Mouse (Mus musculus): ENCODE measurements around the gene Vps9d1.
"Not testable (repeated sequence)": the region's sequence is repeated elsewhere in the genome, so short reads cannot be mapped to it uniquely, and the experiment has no call there.

Vps9d1 gene

DNA sequence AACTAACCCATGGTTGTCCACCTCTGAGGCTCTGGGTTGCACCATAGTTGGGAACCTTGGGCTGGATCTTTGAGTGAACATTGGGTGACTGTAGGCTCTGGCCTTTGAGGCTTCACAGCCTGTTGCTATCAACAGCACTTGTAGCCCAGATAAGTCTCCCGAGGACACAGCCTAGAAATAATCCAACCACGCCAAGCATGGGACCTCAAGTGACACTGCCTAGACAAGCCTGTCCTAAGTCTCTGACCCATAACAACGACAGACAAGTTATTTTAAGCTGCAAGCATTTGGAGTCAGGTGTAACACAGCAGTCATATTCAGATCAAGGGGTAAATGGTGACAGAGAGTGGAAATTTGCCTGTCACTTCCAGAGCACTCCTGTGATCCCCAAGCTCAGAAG is 38.7 kb downstream of the Vps9d1 start:
- DNase-seq (ENCODE audit: low spot score) = no peak

DNA sequence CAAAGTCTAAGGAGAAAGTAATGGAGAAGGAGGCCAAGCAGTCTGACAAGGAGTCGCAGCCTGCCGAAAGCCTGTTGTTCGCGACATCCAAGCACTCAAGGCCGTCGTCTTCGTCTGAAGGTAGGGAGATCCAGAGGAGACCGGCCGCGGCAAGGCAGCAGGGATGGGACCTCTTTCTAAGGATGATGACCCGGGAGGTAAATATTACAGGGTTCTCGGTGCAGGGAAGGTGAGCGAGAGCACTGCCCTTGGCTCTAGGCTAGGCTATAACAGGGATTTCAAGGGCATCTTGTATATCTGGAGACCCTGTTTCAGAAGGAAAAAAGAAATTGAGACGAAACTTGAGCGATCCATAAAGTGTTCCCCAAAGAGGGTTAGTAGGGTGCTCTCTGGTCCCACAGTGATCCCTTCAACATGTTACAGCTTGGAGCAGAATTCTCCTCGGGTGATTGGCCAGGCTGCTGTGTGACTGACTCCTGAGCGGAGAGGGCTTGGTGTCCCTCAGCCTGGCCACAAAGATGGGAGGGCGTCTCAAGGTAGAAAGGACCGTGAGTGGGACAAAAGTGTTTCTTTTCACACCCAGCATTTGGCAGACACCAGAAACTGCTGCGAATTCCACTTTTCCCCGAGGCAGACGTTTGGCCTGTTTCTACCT is 40.9 kb downstream of the Vps9d1 start:
- DNase-seq (ENCODE audit: low spot score) = no peak

DNA sequence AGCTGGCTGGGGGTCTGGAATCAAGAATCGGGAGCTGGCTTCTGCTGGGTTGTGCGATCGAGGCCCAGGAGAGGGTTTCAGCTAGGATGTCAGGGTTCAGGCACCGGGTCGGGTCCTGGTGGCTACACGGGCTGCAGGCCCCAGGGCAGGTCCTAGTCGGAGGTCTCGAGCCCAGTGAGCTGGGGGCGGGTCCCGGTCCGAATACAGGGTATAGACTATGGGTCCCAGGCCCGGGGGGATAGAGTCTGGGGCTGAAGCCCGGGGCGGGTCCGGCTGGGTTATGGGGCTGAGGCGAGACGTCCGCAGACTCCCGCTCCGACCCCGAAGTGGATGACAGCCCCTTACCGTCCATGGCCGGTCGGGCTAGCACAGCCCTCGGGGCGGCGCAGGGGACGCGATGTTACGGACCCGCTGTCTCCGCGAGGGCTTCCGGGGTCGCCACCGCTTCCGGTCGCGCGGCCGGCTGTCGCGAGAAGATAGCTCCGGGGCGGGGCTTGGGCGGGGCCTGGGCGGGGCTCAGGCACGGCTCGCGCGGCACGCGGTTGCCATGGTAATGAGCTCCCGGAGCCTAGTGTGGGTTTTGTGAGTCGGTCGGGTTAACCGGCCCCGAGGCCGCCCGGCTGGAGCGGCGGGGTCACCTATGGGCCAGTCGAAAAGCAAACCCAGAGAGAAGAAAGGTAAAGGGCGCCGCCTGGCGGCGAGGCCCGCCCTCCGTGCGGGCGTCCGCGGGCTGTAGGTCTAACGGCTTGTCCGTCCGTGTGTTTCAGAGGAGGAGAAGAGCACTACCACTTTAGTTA is 41.6 kb downstream of the Vps9d1 start, which contains the start of the genes Chmp1a and Spata33:
Gene Chmp1a (minus strand): TSS at position 443 of the 797 bp plus-strand sequence.
Gene Spata33 (plus strand): TSS at position 512 of the 797 bp plus-strand sequence.
- DNase-seq (ENCODE audit: low spot score) = peak; percentile 93

DNA sequence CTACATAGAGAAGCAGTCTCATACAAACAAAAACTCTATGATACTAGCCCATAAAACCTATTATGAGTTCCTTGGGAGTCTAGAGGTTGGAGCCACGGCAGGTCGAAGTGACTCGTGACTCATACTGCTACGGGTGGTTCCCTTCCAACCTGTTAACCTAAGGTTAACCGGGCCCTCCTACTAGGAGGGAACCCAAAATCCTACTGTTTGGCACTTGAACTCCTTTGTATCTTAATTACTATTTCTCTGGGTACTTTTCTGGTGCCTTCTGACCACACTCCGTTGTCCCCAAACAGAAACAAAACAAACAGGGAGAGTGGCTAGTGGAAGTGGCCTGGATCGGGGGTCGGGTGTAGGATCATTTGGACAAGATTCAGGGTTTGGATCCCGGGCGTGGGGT is 42.3 kb downstream of the Vps9d1 start:
- DNase-seq (ENCODE audit: low spot score) = no peak

DNA sequence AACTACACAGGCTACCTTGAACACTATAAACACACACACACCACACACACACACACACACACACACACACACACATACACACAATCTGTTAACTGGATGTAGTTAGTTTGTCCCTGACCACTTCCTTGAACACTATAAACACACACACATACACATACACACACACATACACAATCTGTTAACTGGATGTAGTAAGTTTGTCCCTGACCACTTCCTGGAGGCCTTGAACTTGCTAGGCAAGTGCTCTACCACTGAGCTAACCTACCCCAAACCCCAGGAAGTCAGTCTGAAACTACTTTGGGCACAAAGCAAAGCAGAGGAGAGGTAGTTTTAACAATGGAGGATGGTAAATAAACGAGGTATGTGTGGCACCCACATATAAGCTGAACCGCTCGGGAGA is 50.6 kb downstream of the Vps9d1 start:
- no peak for DNase-seq (ENCODE audit: low spot score)

DNA sequence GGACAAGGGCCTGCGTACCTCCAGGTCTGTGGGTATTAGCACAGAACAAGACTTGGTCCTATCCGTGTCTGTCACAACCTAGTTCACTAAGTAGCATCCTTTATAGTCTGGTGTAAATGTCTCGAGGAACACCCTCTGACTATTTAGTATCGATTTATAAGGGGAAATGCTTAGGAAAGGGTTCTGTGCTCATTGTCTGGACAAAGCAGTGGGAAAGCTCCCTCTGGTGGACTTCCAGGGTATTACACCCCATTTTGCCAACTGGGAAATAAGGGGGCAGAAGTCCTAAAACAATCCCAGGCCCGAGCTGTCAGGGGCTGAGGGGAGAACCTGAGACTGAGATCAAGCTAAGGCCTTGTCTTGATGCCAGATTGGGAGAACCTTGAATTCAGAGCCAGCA is 51.9 kb downstream of the Vps9d1 start:
- DNase-seq (ENCODE audit: low spot score) = peak; percentile 46

DNA sequence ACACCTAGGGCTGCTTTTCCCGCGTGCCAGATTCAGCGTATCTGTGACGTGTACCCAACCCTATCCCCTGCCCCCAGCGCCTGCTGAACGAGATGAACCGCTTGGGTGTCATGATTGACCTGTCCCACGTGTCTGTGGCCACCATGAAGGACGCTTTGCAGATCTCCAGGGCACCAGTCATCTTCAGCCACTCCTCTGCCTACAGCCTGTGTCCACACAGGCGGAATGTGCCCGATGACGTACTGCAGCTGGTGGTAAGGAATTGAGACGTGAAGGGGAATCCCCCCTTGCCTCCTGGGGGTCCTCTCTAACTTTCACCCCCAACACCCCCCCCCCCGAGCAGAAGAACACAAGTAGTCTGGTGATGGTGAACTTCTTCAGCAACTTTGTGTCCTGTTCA is 54.3 kb downstream of the Vps9d1 start:
- no peak for DNase-seq (ENCODE audit: low spot score)

DNA sequence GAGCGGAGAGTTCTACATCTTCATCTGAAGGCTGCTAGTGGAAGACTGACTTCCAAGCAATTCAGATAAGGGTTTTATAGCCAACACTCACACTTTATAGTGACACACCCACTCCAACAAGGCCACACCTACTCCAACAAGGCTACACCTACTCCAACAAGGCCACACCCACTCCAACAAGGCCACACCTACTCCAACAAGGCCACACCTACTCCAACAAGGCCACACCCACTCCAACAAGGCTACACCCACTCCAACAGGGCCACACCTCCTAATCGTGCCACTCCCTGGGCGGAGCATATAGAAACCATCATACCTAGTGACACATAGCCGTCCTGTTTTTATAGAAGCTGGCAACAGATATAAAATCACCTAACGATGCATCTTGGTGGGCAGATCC is 57.1 kb downstream of the Vps9d1 start:
- DNase-seq (ENCODE audit: low spot score) = not testable (repeated sequence)

DNA sequence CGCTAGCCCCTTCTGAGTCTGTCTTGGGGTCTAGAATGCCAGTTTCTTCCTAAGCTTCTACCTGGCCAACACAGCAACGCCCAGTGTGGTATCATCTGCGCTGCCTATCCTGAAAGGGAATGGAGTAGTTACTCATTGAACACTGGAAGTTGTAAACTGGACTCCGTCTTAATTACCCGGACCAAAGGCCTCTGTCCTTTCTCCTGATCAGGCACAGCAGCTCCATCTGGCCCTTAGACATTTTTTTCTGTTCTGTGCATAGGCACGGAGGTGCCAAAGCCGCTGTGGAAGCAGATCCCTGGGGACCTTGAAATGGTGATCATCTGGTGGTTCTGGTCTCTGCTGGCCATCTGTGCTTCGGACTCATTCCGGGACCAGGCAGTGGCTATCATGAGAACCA is 60.4 kb downstream of the Vps9d1 start:
- no peak for DNase-seq (ENCODE audit: low spot score)
